Mouse (Mus musculus): ENCODE data around the gene F2rl2. TPM values are rescaled to one million over a fixed set of nuclear protein-coding genes. Genes with fewer than 3 reads are reported as not detected.

The F2rl2 gene
- polyA plus RNA-seq, 1 experiment from 2014 or later: 1.7 TPM

DNA sequence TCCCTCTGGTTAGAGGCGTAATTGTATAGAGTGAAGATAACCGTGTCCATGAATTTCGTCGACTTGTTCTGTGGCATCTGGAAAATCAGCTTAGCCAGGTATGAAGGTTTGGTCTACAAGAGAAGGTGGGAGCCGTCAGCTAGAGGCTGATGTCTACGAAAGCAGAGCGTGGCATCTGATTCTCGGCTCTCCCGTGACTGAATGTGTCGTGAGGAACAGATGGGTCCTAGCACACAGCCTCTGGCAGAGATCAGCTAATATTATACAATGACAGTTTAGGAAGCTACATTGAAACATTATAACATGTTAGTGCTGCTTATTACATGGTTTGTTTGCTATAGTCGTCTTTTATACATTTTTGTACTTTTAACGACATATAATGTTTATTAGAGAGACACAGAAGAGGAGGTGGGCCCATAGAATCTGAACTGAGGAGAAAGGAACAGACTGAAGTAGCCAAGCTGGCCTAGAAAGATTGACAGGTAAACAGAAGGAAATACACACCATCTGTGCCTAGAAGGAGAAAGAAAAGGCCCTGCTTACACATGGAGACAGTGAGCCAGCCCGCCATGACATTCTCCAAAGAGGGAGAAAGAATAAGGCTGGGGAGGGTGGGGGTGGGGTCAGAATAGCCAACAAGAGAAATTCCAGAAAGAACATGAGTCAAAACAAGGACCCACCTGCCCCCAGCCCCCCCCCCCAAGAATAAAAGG, 30.9 kb upstream of the F2rl2 start:
- Histone ChIP-seq H3K9me3 (ENCODE audit: control insufficient read depth, low read length) (no peaks in the 10 kb centered on the region), H3K4me1 (ENCODE audit: control insufficient read depth, insufficient read depth, low read length) (no peaks in the 10 kb centered on the region), H3K36me3 (ENCODE audit: control insufficient read depth, insufficient read depth, low read length) (no peaks in the 10 kb centered on the region), H3K4me3 (ENCODE audit: low read depth, low read length) (no peak overlapping the region), H3K9ac (replicated peaks; ENCODE audit: low read depth, low read length) (no peak overlapping the region), H3K4me2 (ENCODE audit: low read depth, low read length) (no peak overlapping the region), H3K27ac (ENCODE audit: low read depth, low read length) (no peak overlapping the region), H3K27me3 (ENCODE audit: control insufficient read depth, insufficient read depth, low read length) (no peaks in the 10 kb centered on the region)
- no peak for ATAC-seq (ENCODE audit: low read depth)
- WGBS: 81% methylated on average over 13 of the region's 13 CpGs

DNA sequence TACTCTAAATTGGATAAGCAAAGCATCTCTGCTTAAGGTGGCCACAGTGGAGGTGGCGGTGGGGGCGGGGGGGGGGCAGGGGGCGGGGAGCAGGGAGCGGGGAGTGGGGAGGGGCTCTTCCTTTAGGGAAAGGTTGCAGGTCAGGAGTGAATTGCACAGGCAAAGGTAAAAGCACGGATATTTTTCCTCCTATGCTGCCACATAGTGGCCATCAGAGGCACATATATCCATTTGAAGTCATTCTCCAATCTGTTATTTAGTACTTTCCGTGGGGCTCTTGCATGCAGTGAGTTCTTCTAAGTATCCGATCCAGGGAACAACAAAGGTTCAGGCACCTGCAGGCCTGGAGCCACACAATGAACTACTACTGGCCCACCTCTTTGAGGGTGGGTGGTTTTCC, 29.4 kb upstream of the F2rl2 start:
- Histone ChIP-seq H3K9ac (replicated peaks; ENCODE audit: low read depth, low read length) (no peak overlapping the region), H3K4me2 (ENCODE audit: low read depth, low read length) (no peak overlapping the region), H3K4me3 (ENCODE audit: low read depth, low read length) (no peak overlapping the region), H3K9me3 (ENCODE audit: control insufficient read depth, low read length) (no peaks in the 10 kb centered on the region), H3K27me3 (ENCODE audit: control insufficient read depth, insufficient read depth, low read length) (no peaks in the 10 kb centered on the region), H3K4me1 (ENCODE audit: control insufficient read depth, insufficient read depth, low read length) (no peaks in the 10 kb centered on the region), H3K27ac (ENCODE audit: low read depth, low read length) (no peak overlapping the region), H3K36me3 (ENCODE audit: control insufficient read depth, insufficient read depth, low read length) (no peaks in the 10 kb centered on the region)
- ATAC-seq (ENCODE audit: low read depth): no peak
- WGBS: 39% methylated on average over 6 of the region's 7 CpGs

DNA sequence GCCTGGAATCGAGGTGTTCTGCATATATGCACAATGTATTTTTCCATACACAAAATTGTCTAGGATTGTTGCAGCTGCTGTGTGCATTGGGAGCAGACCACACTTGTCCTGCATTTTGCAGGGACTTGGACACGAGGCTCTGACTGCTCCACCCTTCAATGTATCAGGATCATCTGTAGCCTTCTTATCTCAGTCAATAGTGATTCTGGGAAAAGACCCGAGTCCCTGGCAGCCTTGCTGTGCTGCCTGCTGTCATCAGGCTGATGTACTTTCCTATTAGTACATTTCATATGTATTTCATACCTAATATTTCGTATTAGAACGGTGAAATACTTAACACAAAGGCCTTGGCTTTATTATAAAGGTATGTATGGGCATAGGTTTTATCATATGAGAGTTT, 26.1 kb upstream of the F2rl2 start:
- Histone ChIP-seq H3K9me3 (ENCODE audit: control insufficient read depth, low read length) (no peaks in the 10 kb centered on the region), H3K4me3 (ENCODE audit: low read depth, low read length) (no peak overlapping the region), H3K27me3 (ENCODE audit: control insufficient read depth, insufficient read depth, low read length) (no peaks in the 10 kb centered on the region), H3K36me3 (ENCODE audit: control insufficient read depth, insufficient read depth, low read length) (no peaks in the 10 kb centered on the region), H3K4me2 (ENCODE audit: low read depth, low read length) (no peak overlapping the region), H3K27ac (ENCODE audit: low read depth, low read length) (no peak overlapping the region), H3K9ac (replicated peaks; ENCODE audit: low read depth, low read length) (no peak overlapping the region), H3K4me1 (ENCODE audit: control insufficient read depth, insufficient read depth, low read length) (no peaks in the 10 kb centered on the region)
- no peak for ATAC-seq (ENCODE audit: low read depth)
- 97% methylated on average over 5 of the region's 5 CpGs for WGBS

DNA sequence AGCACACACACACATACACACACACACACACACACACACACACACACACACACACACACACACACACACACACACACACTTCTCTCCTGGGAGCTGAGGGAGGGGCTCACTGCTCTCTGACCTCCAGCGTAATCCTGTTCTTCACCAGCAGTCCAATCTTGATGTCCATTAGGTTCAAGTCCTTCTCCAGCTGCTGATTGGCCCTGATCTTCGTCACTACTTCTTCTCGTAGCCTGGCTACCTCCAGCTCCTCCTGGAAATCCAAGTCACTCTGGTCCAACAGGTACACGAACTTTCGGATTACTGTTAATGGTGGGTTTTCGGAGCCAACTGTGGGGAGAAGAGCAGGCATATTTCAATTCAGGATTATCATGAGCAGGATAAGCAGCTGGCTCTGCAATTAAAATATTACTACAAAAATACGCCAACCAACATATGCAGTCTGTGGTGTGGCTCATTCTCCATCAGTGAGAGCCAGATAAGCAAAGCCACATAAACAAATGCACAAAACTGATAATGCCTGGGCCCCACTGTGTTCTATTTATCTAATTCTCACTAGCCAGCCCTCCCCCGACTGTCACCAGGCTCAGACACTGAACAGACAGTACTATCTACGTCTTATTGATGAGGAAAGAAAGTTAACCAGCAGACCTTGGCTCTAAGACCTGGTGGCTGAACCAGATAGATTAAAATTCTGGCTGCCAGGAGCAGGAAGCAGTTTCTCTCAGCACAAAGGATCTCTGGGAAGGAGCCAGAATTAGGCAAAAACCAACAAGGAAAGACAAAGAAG, 25.4 kb upstream of the F2rl2 start:
- Histone ChIP-seq H3K27me3 (ENCODE audit: control insufficient read depth, insufficient read depth, low read length) (no peaks in the 10 kb centered on the region), H3K4me1 (ENCODE audit: control insufficient read depth, insufficient read depth, low read length) (no peaks in the 10 kb centered on the region), H3K9ac (replicated peaks; ENCODE audit: low read depth, low read length) (no peak overlapping the region), H3K36me3 (ENCODE audit: control insufficient read depth, insufficient read depth, low read length) (no peaks in the 10 kb centered on the region), H3K4me3 (ENCODE audit: low read depth, low read length) (no peak overlapping the region), H3K4me2 (ENCODE audit: low read depth, low read length) (no peak overlapping the region), H3K27ac (ENCODE audit: low read depth, low read length) (no peak overlapping the region), H3K9me3 (ENCODE audit: control insufficient read depth, low read length) (no peaks in the 10 kb centered on the region)
- ATAC-seq (ENCODE audit: low read depth): no peak
- 88% methylated on average over 9 of the region's 9 CpGs for whole genome bisulfite sequencing

DNA sequence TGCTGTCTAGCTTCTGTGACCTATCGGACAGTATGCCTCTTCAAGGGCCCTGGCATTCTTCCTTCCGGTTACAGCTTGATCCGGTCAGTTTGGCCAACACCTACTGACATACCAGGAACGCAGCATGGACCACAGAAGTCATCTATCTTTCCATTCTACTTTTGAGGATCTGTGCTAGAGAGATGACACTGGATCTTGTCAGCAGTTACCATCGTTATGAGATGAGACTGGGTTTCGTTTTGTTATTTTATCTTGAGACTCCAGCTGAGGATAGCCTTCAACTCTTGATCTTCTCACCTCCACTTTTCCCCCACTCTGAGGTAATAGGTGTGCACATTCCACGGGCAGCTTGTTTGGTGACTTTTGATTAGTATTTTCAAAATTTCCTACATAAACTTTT, 24.3 kb upstream of the F2rl2 start:
- no peak overlapping the region for H3K4me2 ChIP-seq (ENCODE audit: low read depth, low read length)
- H3K36me3 ChIP-seq (ENCODE audit: control insufficient read depth, insufficient read depth, low read length): no peaks in the 10 kb centered on the region
- H3K4me3 ChIP-seq (ENCODE audit: low read depth, low read length): no peak overlapping the region
- ATAC-seq (ENCODE audit: low read depth): no peak
- H3K27ac ChIP-seq (ENCODE audit: low read depth, low read length): no peak overlapping the region
- H3K9ac ChIP-seq (replicated peaks; ENCODE audit: low read depth, low read length): no peak overlapping the region
- no peaks in the 10 kb centered on the region for H3K27me3 ChIP-seq (ENCODE audit: control insufficient read depth, insufficient read depth, low read length)
- H3K4me1 ChIP-seq (ENCODE audit: control insufficient read depth, insufficient read depth, low read length): no peaks in the 10 kb centered on the region
- H3K9me3 ChIP-seq (ENCODE audit: control insufficient read depth, low read length): no peaks in the 10 kb centered on the region
- 97% methylated on average over 7 of the region's 7 CpGs for WGBS

DNA sequence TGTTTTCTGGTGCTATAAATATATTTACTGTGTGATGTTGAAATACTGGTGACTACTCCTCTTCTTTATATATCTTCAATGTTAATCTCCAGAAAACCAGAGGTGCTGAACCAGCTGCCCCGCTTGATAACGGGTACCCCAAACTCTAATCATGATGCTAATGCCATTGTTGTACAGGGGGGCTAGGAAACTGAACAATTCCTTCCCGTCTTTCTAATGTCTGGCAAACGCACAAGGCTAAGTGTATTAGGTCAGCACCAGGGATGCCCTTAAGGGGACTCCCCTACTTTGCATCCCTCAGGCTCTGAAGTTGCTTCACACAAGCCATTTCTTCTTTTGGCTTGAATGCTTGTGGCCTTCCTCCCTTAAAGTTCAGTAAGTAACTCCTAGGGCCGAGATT, 17.6 kb upstream of the F2rl2 start:
- H3K27me3 ChIP-seq (ENCODE audit: control insufficient read depth, insufficient read depth, low read length): no peaks in the 10 kb centered on the region
- H3K36me3 ChIP-seq (ENCODE audit: control insufficient read depth, insufficient read depth, low read length): no peaks in the 10 kb centered on the region
- no peaks in the 10 kb centered on the region for H3K4me1 ChIP-seq (ENCODE audit: control insufficient read depth, insufficient read depth, low read length)
- WGBS: 86% methylated on average over 5 of the region's 5 CpGs
- H3K4me3 ChIP-seq (ENCODE audit: low read depth, low read length): no peak overlapping the region
- ATAC-seq (ENCODE audit: low read depth): no peak
- no peak overlapping the region for H3K4me2 ChIP-seq (ENCODE audit: low read depth, low read length)
- no peak overlapping the region for H3K27ac ChIP-seq (ENCODE audit: low read depth, low read length)
- H3K9me3 ChIP-seq (ENCODE audit: control insufficient read depth, low read length): no peaks in the 10 kb centered on the region
- H3K9ac ChIP-seq (replicated peaks; ENCODE audit: low read depth, low read length): no peak overlapping the region

DNA sequence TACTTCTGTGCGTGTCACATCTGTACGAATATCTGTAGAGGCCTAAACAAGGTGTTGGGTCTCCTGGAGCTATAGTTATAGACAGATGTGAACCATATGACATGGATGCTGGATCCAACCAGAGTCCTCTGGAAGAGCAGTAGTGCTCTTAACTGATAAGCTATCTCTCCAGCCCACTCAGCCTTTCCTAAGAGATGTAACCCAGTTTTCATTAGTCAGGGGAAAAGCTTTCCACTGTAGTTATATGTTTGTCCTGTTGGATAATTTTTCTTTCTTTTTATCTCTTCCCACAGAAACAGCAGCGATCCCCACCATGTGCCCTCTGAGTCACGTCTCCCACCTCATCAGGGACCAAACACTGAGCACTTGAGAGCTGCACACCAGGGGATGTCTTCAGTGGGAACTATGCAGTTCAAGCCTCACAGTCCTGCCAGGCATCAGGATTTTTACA, 17.1 kb upstream of the F2rl2 start:
- no peaks in the 10 kb centered on the region for H3K27me3 ChIP-seq (ENCODE audit: control insufficient read depth, insufficient read depth, low read length)
- no peak overlapping the region for H3K4me3 ChIP-seq (ENCODE audit: low read depth, low read length)
- no peaks in the 10 kb centered on the region for H3K4me1 ChIP-seq (ENCODE audit: control insufficient read depth, insufficient read depth, low read length)
- H3K27ac ChIP-seq (ENCODE audit: low read depth, low read length): no peak overlapping the region
- no peak overlapping the region for H3K9ac ChIP-seq (replicated peaks; ENCODE audit: low read depth, low read length)
- no peak for ATAC-seq (ENCODE audit: low read depth)
- no peaks in the 10 kb centered on the region for H3K36me3 ChIP-seq (ENCODE audit: control insufficient read depth, insufficient read depth, low read length)
- H3K9me3 ChIP-seq (ENCODE audit: control insufficient read depth, low read length): no peaks in the 10 kb centered on the region
- 87% methylated on average over 4 of the region's 4 CpGs for WGBS
- H3K4me2 ChIP-seq (ENCODE audit: low read depth, low read length): no peak overlapping the region

DNA sequence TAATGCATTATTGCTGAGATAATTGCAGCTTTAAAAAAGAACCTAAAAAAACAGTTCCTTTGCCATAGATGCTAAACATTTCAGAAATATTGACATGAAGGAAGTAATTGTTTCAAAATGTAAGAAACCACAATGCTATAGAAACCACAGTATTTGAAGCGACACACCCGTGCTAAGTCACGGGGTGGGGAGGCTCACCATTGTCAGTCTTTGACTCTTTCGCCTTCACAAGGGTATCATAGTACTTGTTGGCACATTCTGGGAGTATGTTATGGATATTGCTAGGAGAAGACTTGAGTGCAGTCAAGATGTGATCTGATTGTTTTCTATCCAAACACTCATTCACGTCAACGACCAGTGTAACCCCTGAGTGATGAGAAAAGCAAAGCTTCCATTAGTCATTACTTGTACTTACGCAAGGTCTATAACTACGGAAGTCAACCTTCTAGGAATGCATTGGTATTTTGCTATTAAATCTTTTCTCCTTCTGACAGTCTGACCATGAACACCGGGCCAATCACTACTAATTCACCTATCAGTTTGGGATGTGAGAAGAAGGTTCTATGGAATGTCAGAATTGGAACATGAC, 11.9 kb upstream of the F2rl2 start:
- ATAC-seq (ENCODE audit: low read depth): no peak
- WGBS: 97% methylated on average over 9 of the region's 9 CpGs
- Histone ChIP-seq H3K4me1 (ENCODE audit: control insufficient read depth, insufficient read depth, low read length) (no peaks in the 10 kb centered on the region), H3K4me2 (ENCODE audit: low read depth, low read length) (no peak overlapping the region), H3K27me3 (ENCODE audit: control insufficient read depth, insufficient read depth, low read length) (no peaks in the 10 kb centered on the region), H3K27ac (ENCODE audit: low read depth, low read length) (no peak overlapping the region), H3K4me3 (ENCODE audit: low read depth, low read length) (no peak overlapping the region), H3K36me3 (ENCODE audit: control insufficient read depth, insufficient read depth, low read length) (no peaks in the 10 kb centered on the region), H3K9me3 (ENCODE audit: control insufficient read depth, low read length) (no peaks in the 10 kb centered on the region), H3K9ac (replicated peaks; ENCODE audit: low read depth, low read length) (no peak overlapping the region)

DNA sequence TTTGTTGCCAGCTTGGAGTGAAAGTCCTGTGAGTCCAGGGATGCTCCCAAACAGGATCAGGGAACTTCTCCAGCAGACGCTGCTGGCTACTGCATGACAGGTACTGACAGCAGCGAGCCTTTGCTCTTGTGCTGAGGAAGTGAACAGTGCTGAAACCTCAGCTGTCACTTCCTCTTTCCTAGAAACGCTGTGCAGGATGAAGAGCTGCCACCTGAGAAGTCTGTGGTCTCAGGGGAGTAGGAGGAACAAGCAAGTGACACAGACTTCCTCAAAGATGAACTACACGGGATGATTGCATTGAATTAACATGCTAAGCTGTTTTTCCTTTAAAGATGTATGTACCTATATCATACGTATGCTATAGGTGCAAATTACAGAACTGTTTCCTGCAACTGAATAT, 10.9 kb upstream of the F2rl2 start:
- no peak for ATAC-seq (ENCODE audit: low read depth)
- Histone ChIP-seq H3K9me3 (ENCODE audit: control insufficient read depth, low read length) (no peaks in the 10 kb centered on the region), H3K27me3 (ENCODE audit: control insufficient read depth, insufficient read depth, low read length) (no peaks in the 10 kb centered on the region), H3K27ac (ENCODE audit: low read depth, low read length) (no peak overlapping the region), H3K9ac (replicated peaks; ENCODE audit: low read depth, low read length) (no peak overlapping the region), H3K4me1 (ENCODE audit: control insufficient read depth, insufficient read depth, low read length) (no peaks in the 10 kb centered on the region), H3K36me3 (ENCODE audit: control insufficient read depth, insufficient read depth, low read length) (no peaks in the 10 kb centered on the region), H3K4me2 (ENCODE audit: low read depth, low read length) (no peak overlapping the region), H3K4me3 (ENCODE audit: low read depth, low read length) (no peak overlapping the region)
- 84% methylated on average over 5 of the region's 5 CpGs for WGBS
